Mouse (Mus musculus) cortical plate, adult 2 months (tissue): Measurements from ENCODE around the gene Thap7.

Experiments
- CTCF ChIP-seq: fragments of 200-500 bp; IDR thresholded peaks from 2 replicates; pipeline ENCODE4 v1.5.1; 2011; ENCODE audit warnings: mild to moderate bottlenecking, control low read depth, low read length; ENCODE audit not compliant: insufficient read depth; ENCODE audit errors: extremely low read depth
- POLR2A ChIP-seq: fragments of 200-500 bp; IDR thresholded peaks from 2 replicates; pipeline ENCODE4 v1.6.1; 2011; ENCODE audit warnings: mild to moderate bottlenecking, low read length, control low read depth; ENCODE audit not compliant: insufficient read depth; ENCODE audit errors: extremely low read depth

GRCm38 (mm10) chr16:17556180-17556579, 25.2 kb upstream of the Thap7 start:
- no peak for TF ChIP-seq CTCF
- TF ChIP-seq POLR2A: no peak
